Mouse (Mus musculus) bone marrow macrophage, adult 2 months (primary cell): ENCODE results near the gene Stim1.

ENCODE experiments used
- CTCF ChIP-seq: IDR thresholded peaks from 2 replicates; pipeline ENCODE4 v1.5.1; 2012; ENCODE audit warnings: low read depth, mild to moderate bottlenecking, low read length, moderate library complexity
- POLR2A ChIP-seq: IDR thresholded peaks from 2 replicates; pipeline ENCODE4 v1.6.1; 2012; ENCODE audit warnings: mild to moderate bottlenecking, low read depth, low read length, borderline replicate concordance

DNA sequence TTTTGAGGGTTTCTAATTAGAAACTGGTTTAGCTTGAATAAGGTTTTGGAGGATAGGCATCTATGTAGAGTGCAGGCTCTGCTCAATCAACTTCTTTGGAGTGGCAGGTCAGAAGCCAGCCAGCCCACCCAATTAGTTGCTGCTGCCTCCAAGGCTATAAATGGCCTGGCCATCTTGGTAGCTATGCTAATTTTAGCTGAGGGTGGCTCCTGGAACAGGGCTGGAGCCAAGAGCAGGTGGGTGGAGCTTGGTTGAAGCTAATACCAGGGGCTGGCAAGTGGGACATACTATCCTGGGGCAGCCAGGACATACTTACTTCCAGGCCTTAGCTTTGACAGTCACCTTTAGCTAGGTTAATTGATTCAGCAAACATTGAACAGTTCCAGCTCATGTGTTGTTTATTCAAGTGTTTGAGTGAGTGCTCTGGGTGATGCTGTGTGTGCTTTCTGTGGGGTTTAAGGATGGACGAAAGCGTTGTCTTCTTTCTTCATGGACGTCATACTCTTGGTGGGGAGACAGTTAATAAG is 4.9 kb downstream of the Stim1 start:
- TF ChIP-seq CTCF = no peak
- TF ChIP-seq POLR2A = no peak
